Mouse (Mus musculus): Measurements from ENCODE around the gene Tbxa2r.

DNA sequence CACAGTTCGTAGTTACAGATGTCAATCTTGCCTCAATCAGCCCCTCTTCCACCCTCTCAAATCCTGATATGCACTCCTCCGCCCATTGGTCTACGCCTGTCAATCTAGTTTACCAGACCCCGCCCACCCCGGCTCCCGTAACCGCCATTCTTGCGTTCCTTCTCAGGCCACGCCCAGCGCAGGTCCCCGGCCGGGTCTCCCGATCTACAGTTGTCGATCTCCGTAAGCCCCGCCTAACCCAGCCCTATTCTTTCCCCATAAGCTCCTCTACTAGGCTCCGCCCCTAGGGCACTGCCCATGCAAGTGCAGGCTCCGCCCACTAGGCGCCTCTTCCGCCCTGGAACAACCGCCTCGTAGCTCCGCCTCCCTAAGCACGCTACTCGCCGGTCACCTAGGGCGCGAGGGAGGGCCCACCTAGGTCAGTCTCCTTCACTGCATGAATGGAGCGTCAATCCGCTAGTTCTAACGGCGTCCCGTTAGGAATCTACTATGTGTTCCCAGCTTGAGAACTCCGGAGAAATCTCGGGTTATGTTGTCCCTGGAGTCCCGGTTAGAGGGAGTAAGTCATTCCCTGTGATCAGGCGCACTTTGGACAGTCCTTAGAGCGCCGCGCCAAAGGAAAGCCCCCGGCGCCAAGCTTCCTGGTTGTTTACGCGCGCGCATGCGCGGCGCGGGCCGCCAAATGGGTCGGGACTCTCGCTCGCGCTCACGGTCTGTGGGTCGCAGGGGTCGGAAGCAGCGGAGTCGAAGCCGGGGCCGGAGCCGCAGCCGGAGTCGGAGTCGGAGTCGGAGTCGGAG is 7.8 kb upstream of the Tbxa2r start, which contains the start of gene Cactin:
- TF ChIP-seq POLR2A (IDR thresholded peaks at IDR 0.05; ENCODE audit: extremely low read depth, insufficient read depth, low read length) (peak; percentile 39; the same call in 1 of the 2 replicates), CTCF (IDR thresholded peaks at IDR 0.05; ENCODE audit: extremely low read depth, insufficient read depth, low read length) (no peak)

Measured in cortical plate, adult 2 months (tissue).